Comparison of ENCODE assay signal across 14 mouse cellular contexts in genomic region chr4:141159666-141160065, GRCm38 (mm10). TPM values are rescaled to one million over a fixed set of nuclear protein-coding genes. Genes with fewer than 3 reads are reported as not detected.
DNase-seq lines count a peak whose midpoint lies in the region; ATAC-seq and TF ChIP-seq lines count a peak whose summit lies in the region.
"Had no signal": no experiment of that assay in that cellular context is flagged by ENCODE, and none has a peak within 500 bp of the region (broad histone marks: within the 10 kb centered on the region; RNA-seq: fewer than 3 reads in every experiment).

No protein-coding gene starts in this region.

- no peak overlapping the region for H3K4me3 ChIP-seq in lung, postnatal 0 days (ENCODE audit: low read depth, low read length)
- no peak overlapping the region for H3K4me3 ChIP-seq in embryonic facial prominence, embryonic 12.5 days
- H3K4me3 ChIP-seq in limb, embryonic 14.5 days (replicated peaks; ENCODE audit: low read length) = no peak overlapping the region
- H3K4me3 ChIP-seq in stomach, embryonic 16.5 days (replicated peaks; ENCODE audit: low read length) = no peak overlapping the region
- H3K4me3 ChIP-seq: hindbrain, embryonic 15.5 days; megakaryocyte, embryonic 14.5 days had no signal

- TF ChIP-seq EP300 in lung, postnatal 0 days (IDR thresholded peaks at IDR 0.05) = no peak

- no peak for ATAC-seq in lung, postnatal 0 days
- no peak for ATAC-seq in embryonic facial prominence, embryonic 12.5 days (ENCODE audit: insufficient number of reproducible peaks, insufficient read depth, low FRiP score, low TSS enrichment)
- ATAC-seq in limb, embryonic 14.5 days (ENCODE audit: low FRiP score, low read depth) = no peak
- no peak for ATAC-seq in stomach, embryonic 16.5 days (ENCODE audit: insufficient read depth, low FRiP score)

- WGBS in lung, postnatal 0 days = 42% methylated on average over 5 of the region's 5 CpGs
- 32% methylated on average over 5 of the region's 5 CpGs for WGBS in embryonic facial prominence, embryonic 12.5 days
- WGBS in limb, embryonic 14.5 days = 38% methylated on average over 5 of the region's 5 CpGs
- 36% methylated on average over 5 of the region's 5 CpGs for WGBS in stomach, embryonic 16.5 days

- H3K36me3 ChIP-seq in lung, postnatal 0 days (ENCODE audit: insufficient read depth, low read length) = no peaks in the 10 kb centered on the region
- H3K36me3 ChIP-seq in embryonic facial prominence, embryonic 12.5 days = no peaks in the 10 kb centered on the region
- no peaks in the 10 kb centered on the region for H3K36me3 ChIP-seq in limb, embryonic 14.5 days (ENCODE audit: control insufficient read depth, insufficient read depth, low read length)
- H3K36me3 ChIP-seq in stomach, embryonic 16.5 days (ENCODE audit: control insufficient read depth, insufficient read depth, low read length) = no peaks in the 10 kb centered on the region
- H3K36me3 ChIP-seq: hindbrain, embryonic 15.5 days had no signal

- no peaks in the 10 kb centered on the region for H3K4me1 ChIP-seq in lung, postnatal 0 days (ENCODE audit: insufficient read depth, low read depth, low read length)
- peaks cover 27% of the 10 kb centered on the region for H3K4me1 ChIP-seq in embryonic facial prominence, embryonic 12.5 days
- H3K4me1 ChIP-seq in limb, embryonic 14.5 days (ENCODE audit: control insufficient read depth, insufficient read depth, low read length) = peaks cover 11% of the 10 kb centered on the region
- peaks cover 21% of the 10 kb centered on the region for H3K4me1 ChIP-seq in stomach, embryonic 16.5 days (ENCODE audit: control insufficient read depth, insufficient read depth, low read length)

- DNase-seq in lung, postnatal 0 days (ENCODE audit: low spot score) = no peak
- DNase-seq in lung, postnatal 25 days (ENCODE audit: low spot score) = no peak
- DNase-seq in limb, embryonic 14.5 days (ENCODE audit: low spot score) = no peak
- DNase-seq in spleen, postnatal 4 days (ENCODE audit: low spot score in 2 of 2) = no peak
- no peak for DNase-seq in thymus, postnatal 14 days
- no peak for DNase-seq in adrenal gland, adult 2 months
- DNase-seq: adrenal gland, adult 8-10 months; cerebellum, adult 11 months; heart, adult 18-20 months; kidney, postnatal 25 days had no signal

- no peaks in the 10 kb centered on the region for H3K27me3 ChIP-seq in lung, postnatal 0 days (replicated peaks; ENCODE audit: insufficient read depth, low read length)
- no peaks in the 10 kb centered on the region for H3K27me3 ChIP-seq in embryonic facial prominence, embryonic 12.5 days
- no peaks in the 10 kb centered on the region for H3K27me3 ChIP-seq in limb, embryonic 14.5 days (ENCODE audit: control insufficient read depth, insufficient read depth, low read length)
- no peaks in the 10 kb centered on the region for H3K27me3 ChIP-seq in stomach, embryonic 16.5 days (ENCODE audit: control insufficient read depth, insufficient read depth, low read length)
- H3K27me3 ChIP-seq: hindbrain, embryonic 15.5 days; megakaryocyte, embryonic 14.5 days had no signal

- 0 out of 2 replicates have a peak overlapping the region, but pooled peaks have one; percentile 1 for H3K27ac ChIP-seq in lung, postnatal 0 days (ENCODE audit: low read length)
- H3K27ac ChIP-seq in embryonic facial prominence, embryonic 12.5 days = peak overlapping the region; percentile 64
- H3K27ac ChIP-seq in limb, embryonic 14.5 days (replicated peaks; ENCODE audit: low read depth, low read length) = 0 out of 2 replicates have a peak overlapping the region, but pooled peaks have one; percentile 48
- peak overlapping the region; percentile 61 for H3K27ac ChIP-seq in stomach, embryonic 16.5 days (ENCODE audit: low read length)
- H3K27ac ChIP-seq: hindbrain, embryonic 15.5 days had no signal

- H3K9me3 ChIP-seq in lung, postnatal 0 days (ENCODE audit: low read length) = no peaks in the 10 kb centered on the region
- H3K9me3 ChIP-seq in embryonic facial prominence, embryonic 12.5 days = no peaks in the 10 kb centered on the region
- no peaks in the 10 kb centered on the region for H3K9me3 ChIP-seq in limb, embryonic 14.5 days (ENCODE audit: control insufficient read depth, low read length)
- H3K9me3 ChIP-seq in stomach, embryonic 16.5 days (replicated peaks; ENCODE audit: control insufficient read depth, low read length) = no peaks in the 10 kb centered on the region
- H3K9me3 ChIP-seq: hindbrain, embryonic 15.5 days; megakaryocyte, embryonic 14.5 days had no signal

- no peak for TF ChIP-seq POLR2A in limb, embryonic 14.5 days (IDR thresholded peaks at IDR 0.05; ENCODE audit: borderline replicate concordance, extremely low read depth, insufficient read depth, insufficient read length)

- H3K9ac ChIP-seq in lung, postnatal 0 days (replicated peaks; ENCODE audit: low read depth) = no peak overlapping the region
- H3K9ac ChIP-seq in embryonic facial prominence, embryonic 12.5 days = no peak overlapping the region
- 0 out of 2 replicates have a peak overlapping the region, but pooled peaks have one; percentile 12 for H3K9ac ChIP-seq in limb, embryonic 14.5 days (ENCODE audit: low read depth, low read length, severe bottlenecking)
- no peak overlapping the region for H3K9ac ChIP-seq in stomach, embryonic 16.5 days (ENCODE audit: low read length)
- H3K9ac ChIP-seq: hindbrain, embryonic 15.5 days had no signal

- TF ChIP-seq CTCF in lung, postnatal 0 days (IDR thresholded peaks at IDR 0.05) = no peak

- no peak overlapping the region for H3K4me2 ChIP-seq in lung, postnatal 0 days (replicated peaks; ENCODE audit: low read depth, low read length)
- H3K4me2 ChIP-seq in embryonic facial prominence, embryonic 12.5 days (replicated peaks) = no peak overlapping the region
- no peak overlapping the region for H3K4me2 ChIP-seq in limb, embryonic 14.5 days (replicated peaks; ENCODE audit: low read depth, low read length, severe bottlenecking)
- H3K4me2 ChIP-seq in stomach, embryonic 16.5 days (ENCODE audit: low read depth, low read length) = no peak overlapping the region
- H3K4me2 ChIP-seq: hindbrain, embryonic 15.5 days had no signal

RNA-seq across cellular contexts. Expression of gene Fbxo42, which starts 12.0 kb away (rescaled TPM):
- 11.1 and 12.7 TPM in 2 replicates for polyA plus RNA-seq in lung, postnatal 0 days (2015; fragmentation: Nextera tagmentation; extraction: Ambion mirVana)
- 31.6 and 32.1 TPM in 2 replicates for polyA plus RNA-seq in embryonic facial prominence, embryonic 12.5 days (2016; fragmentation: Nextera tagmentation; extraction: Ambion mirVana)
- 23.1 and 25.5 TPM in 2 replicates for polyA plus RNA-seq in limb, embryonic 14.5 days (2012; rRNA removed)
- 29.7 and 30.0 TPM in 2 replicates for polyA plus RNA-seq in limb, embryonic 14.5 days (2014; fragmentation: Nextera tagmentation; extraction: Ambion mirVana)
- polyA plus RNA-seq in stomach, embryonic 16.5 days (2015; fragmentation: Nextera tagmentation; extraction: Ambion mirVana) = 18.3 and 22.0 TPM in 2 replicates
- 10 to 100 TPM; 19.9 to 22.2 TPM for total RNA-seq in adrenal gland, adult 2 months (2021)
- polyA plus RNA-seq in adrenal gland, adult 2 months (2012; rRNA removed) = 11.3 and 11.4 TPM in 2 replicates

RNA-seq across cellular contexts. Expression of gene Szrd1, which starts 20.1 kb away (rescaled TPM):
- 29.3 and 33.4 TPM in 2 replicates for polyA plus RNA-seq in lung, postnatal 0 days (2015; fragmentation: Nextera tagmentation; extraction: Ambion mirVana)
- 35.2 and 37.6 TPM in 2 replicates for polyA plus RNA-seq in embryonic facial prominence, embryonic 12.5 days (2016; fragmentation: Nextera tagmentation; extraction: Ambion mirVana)
- 63.7 and 71.4 TPM in 2 replicates for polyA plus RNA-seq in limb, embryonic 14.5 days (2012; rRNA removed)
- polyA plus RNA-seq in limb, embryonic 14.5 days (2014; fragmentation: Nextera tagmentation; extraction: Ambion mirVana) = 38.6 and 39.1 TPM in 2 replicates
- polyA plus RNA-seq in stomach, embryonic 16.5 days (2015; fragmentation: Nextera tagmentation; extraction: Ambion mirVana) = 51.6 and 53.0 TPM in 2 replicates
- total RNA-seq in adrenal gland, adult 2 months (2021) = 100 to 1,000 TPM; 130 to 135 TPM
- 65.0 and 75.7 TPM in 2 replicates for polyA plus RNA-seq in adrenal gland, adult 2 months (2012; rRNA removed)

RNA-seq across cellular contexts. Expression of gene Rsg1, which starts 54.1 kb away (rescaled TPM):
- 2.0 and 2.4 TPM in 2 replicates for polyA plus RNA-seq in lung, postnatal 0 days (2015; fragmentation: Nextera tagmentation; extraction: Ambion mirVana)
- polyA plus RNA-seq in embryonic facial prominence, embryonic 12.5 days (2016; fragmentation: Nextera tagmentation; extraction: Ambion mirVana) = 7.6 and 8.6 TPM in 2 replicates
- polyA plus RNA-seq in limb, embryonic 14.5 days (2012; rRNA removed) = 3.6 and 4.2 TPM in 2 replicates
- polyA plus RNA-seq in limb, embryonic 14.5 days (2014; fragmentation: Nextera tagmentation; extraction: Ambion mirVana) = 5.5 and 6.1 TPM in 2 replicates
- 5.5 and 5.6 TPM in 2 replicates for polyA plus RNA-seq in stomach, embryonic 16.5 days (2015; fragmentation: Nextera tagmentation; extraction: Ambion mirVana)
- 1 to 10 TPM in 1 of 2 experiments, under 1 TPM in 1; 0.86 to 1.1 TPM for total RNA-seq in adrenal gland, adult 2 months (2021)
- 1.7 and 2.3 TPM in 2 replicates for polyA plus RNA-seq in adrenal gland, adult 2 months (2012; rRNA removed)

Comparison
In these comparisons a context has a peak if more than half of its experiments do, and no peak if none do; other contexts are left out.
1. H3K27ac ChIP-seq: peak in every context shown above with its lines; median percentile 64 in embryonic facial prominence, embryonic 12.5 days; 61 in stomach, embryonic 16.5 days; 48 in limb, embryonic 14.5 days; 1 in lung, postnatal 0 days.